Mouse (Mus musculus): ENCODE measurements around the gene Slc39a8. TPM values are rescaled to one million over a fixed set of nuclear protein-coding genes. Genes with fewer than 3 reads are reported as not detected.

Gene Slc39a8
- polyA plus RNA-seq, 1 experiment from 2014 or later: 103 TPM

DNA sequence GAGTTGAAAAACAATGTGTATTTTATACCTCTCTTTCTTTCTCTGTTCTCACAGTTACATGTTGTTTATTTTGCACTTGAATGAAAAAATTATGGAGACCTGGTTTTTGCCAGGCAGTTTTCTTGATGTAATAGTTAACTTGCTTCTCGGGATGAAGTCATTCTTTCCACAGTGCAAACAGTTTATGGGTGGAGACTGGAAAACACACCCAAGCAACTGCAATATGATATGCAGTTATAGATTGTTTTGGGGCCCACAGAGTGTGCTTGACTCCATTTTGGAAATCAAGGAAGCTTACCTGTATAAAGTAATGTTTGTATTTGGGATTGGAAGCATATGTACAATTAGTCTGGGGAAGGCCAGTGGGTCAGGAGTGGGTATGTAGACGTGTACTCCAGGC is 112.4 kb downstream of the Slc39a8 start:
- Histone ChIP-seq H3K4me3 (no peak overlapping the region), H3K4me2 (no peak overlapping the region), H3K27ac (no peak overlapping the region), H3K9ac (no peak overlapping the region), H3K4me1 (no peaks in the 10 kb centered on the region), H3K27me3 (replicated peaks) (no peaks in the 10 kb centered on the region), H3K36me3 (no peaks in the 10 kb centered on the region), H3K9me3 (replicated peaks) (no peaks in the 10 kb centered on the region)
- no peak for ATAC-seq
- 54% methylated on average over 2 of the region's 2 CpGs for WGBS (ENCODE audit: insufficient replicate concordance)

Other genes with a start within 250 kb of the Slc39a8 start
- gene Nfkb1, start 133.7 kb upstream of the Slc39a8 start, polyA plus RNA-seq (2016; fragmentation: Nextera tagmentation; extraction: Ambion mirVana): 18.0 and 18.4 TPM in 2 replicates

Data from liver, embryonic 12.5 days (tissue).